ENCODE assay signal across 30 mouse cellular contexts in the genomic region with DNA sequence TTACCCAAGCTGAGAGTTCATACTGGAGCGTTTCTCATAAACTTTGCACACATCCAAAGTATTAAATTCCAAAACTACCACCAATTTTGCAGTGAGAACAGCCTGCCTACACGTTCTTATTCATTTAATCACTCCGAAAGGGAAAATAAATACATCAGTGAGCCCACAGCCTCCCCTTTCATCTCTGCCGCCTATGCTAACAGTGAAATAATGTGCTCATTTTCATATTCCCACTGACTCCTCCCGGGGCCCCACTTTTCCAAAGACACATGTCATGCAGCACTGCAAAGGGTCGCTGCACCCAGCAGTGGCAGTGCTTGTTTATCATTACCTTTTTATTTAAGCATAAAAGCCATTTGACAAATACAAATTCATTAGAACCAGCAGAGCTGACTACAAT.
"Had no signal": no experiment of that assay in that cellular context is flagged by ENCODE, and none has a peak within 500 bp of the region (broad histone marks: within the 10 kb centered on the region; RNA-seq: fewer than 3 reads in every experiment).

No protein-coding gene starts in this region.

- H3K4me3 ChIP-seq: left cerebral cortex, adult 2 months; limb, embryonic 10.5 days; limb, embryonic 12.5 days; limb, embryonic 13.5 days; limb, embryonic 15.5 days; liver, embryonic 12.5 days; liver, embryonic 13.5 days; liver, embryonic 15.5 days; lung, embryonic 15.5 days; megakaryocyte, embryonic 14.5 days; midbrain, embryonic 10.5 days; midbrain, embryonic 12.5 days; midbrain, embryonic 13.5 days; midbrain, embryonic 15.5 days; myocyte; neural tube, embryonic 12.5 days had no signal

- H3K4me2 ChIP-seq: limb, embryonic 12.5 days; limb, embryonic 13.5 days; limb, embryonic 15.5 days; liver, embryonic 11.5 days; liver, embryonic 12.5 days; liver, embryonic 13.5 days; liver, embryonic 15.5 days; lung, embryonic 15.5 days; midbrain, embryonic 12.5 days; midbrain, embryonic 13.5 days; midbrain, embryonic 15.5 days; neural tube, embryonic 12.5 days had no signal

- H3K27ac ChIP-seq: left cerebral cortex, adult 2 months; limb, embryonic 10.5 days; limb, embryonic 12.5 days; limb, embryonic 13.5 days; limb, embryonic 15.5 days; liver, embryonic 12.5 days; liver, embryonic 13.5 days; liver, embryonic 14.5 days; liver, embryonic 15.5 days; lung, embryonic 15.5 days; macrophage; midbrain, embryonic 10.5 days; midbrain, embryonic 12.5 days; midbrain, embryonic 13.5 days; midbrain, embryonic 15.5 days; neural tube, embryonic 12.5 days had no signal

- H3K9me3 ChIP-seq: limb, embryonic 10.5 days; limb, embryonic 12.5 days; limb, embryonic 13.5 days; limb, embryonic 15.5 days; liver, embryonic 12.5 days; liver, embryonic 13.5 days; liver, embryonic 15.5 days; lung, embryonic 15.5 days; midbrain, embryonic 10.5 days; midbrain, embryonic 12.5 days; midbrain, embryonic 13.5 days; midbrain, embryonic 15.5 days; neural tube, embryonic 12.5 days had no signal

- H3K4me1 ChIP-seq: limb, embryonic 10.5 days; limb, embryonic 12.5 days; limb, embryonic 15.5 days; liver, embryonic 15.5 days; lung, embryonic 15.5 days; megakaryocyte, embryonic 14.5 days; midbrain, embryonic 15.5 days; neural tube, embryonic 12.5 days had no signal

- H3K36me3 ChIP-seq: limb, embryonic 10.5 days; limb, embryonic 12.5 days; limb, embryonic 13.5 days; limb, embryonic 15.5 days; liver, embryonic 12.5 days; liver, embryonic 13.5 days; liver, embryonic 15.5 days; lung, embryonic 15.5 days; midbrain, embryonic 10.5 days; midbrain, embryonic 12.5 days; midbrain, embryonic 13.5 days; midbrain, embryonic 15.5 days; neural tube, embryonic 12.5 days had no signal

- H3K9ac ChIP-seq: limb, embryonic 12.5 days; limb, embryonic 13.5 days; limb, embryonic 15.5 days; liver, embryonic 12.5 days; liver, embryonic 13.5 days; liver, embryonic 14.5 days; liver, embryonic 15.5 days; liver, postnatal 0 days; lung, embryonic 15.5 days; midbrain, embryonic 12.5 days; midbrain, embryonic 13.5 days; midbrain, embryonic 15.5 days; neural tube, embryonic 12.5 days had no signal

- DNase-seq: left cerebral cortex, postnatal 4 days; liver; liver, embryonic 13.5 days; liver, postnatal 0 days; lung, adult 18-20 months; lung, adult 2 months; lung, postnatal 10 days; lung, postnatal 14 days; lung, postnatal 36 days; midbrain, embryonic 14.5 days had no signal

- ATAC-seq: liver, embryonic 12.5 days; liver, postnatal 0 days; lung, postnatal 0 days; midbrain, embryonic 15.5 days; midbrain, embryonic 16.5 days had no signal

- H3K27me3 ChIP-seq: limb, embryonic 12.5 days; limb, embryonic 13.5 days; limb, embryonic 15.5 days; liver, embryonic 12.5 days; liver, embryonic 13.5 days; liver, embryonic 15.5 days; lung, embryonic 15.5 days; megakaryocyte, embryonic 14.5 days; midbrain, embryonic 12.5 days; midbrain, embryonic 13.5 days; midbrain, embryonic 15.5 days; neural tube, embryonic 12.5 days had no signal
